Mouse (Mus musculus): Measurements from ENCODE around the gene Xylt2.
"Not testable (repeated sequence)": the region's sequence is repeated elsewhere in the genome, so short reads cannot be mapped to it uniquely, and the experiment has no call there.

The Xylt2 gene

DNA sequence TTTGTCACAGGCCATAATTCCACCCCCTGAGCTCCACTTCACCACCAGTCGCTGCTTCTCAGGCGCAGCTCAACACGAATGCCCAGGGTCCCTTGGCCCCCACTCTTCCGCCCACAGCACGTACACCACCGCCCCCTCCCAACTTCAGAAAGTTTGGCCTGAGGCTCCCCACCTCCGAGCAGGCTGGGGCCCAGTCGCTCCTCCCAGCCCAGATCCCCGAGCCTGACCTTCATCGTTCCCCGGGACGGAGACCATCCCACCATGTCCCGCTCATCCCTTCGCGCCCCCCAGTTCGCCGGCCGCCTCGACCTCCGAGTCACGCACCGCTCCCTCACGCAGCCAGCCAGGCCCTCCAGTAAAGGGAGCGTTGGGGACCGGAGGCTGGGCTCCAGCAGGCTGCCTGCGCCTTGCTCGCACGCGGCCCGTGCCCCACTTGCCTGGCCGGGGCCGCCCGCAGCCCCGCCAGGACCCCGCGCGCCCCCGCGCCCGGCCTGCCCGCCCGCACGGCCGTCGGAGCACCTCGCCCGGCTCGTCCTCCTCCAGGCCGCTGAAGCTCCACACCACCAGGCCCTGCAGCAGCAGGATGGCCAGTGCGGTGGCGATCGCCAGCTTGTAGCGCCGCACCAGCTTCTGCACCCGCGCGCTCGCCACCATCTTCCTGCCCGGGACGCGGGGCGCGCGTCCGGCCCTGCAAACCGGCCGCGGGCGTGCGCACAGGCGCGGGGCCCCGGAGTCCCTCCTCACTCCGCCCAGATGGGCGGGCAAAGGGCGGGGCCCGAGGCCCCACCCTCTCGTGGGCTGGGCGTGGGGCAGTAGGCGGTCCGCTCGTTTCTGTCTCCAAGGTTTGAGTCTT is at the start of gene Xylt2:
Gene Xylt2 (minus strand): TSS at position 762 of the 853 bp plus-strand sequence.
- in situ Hi-C loops (cut with MboI, MseI): no loop called here

DNA sequence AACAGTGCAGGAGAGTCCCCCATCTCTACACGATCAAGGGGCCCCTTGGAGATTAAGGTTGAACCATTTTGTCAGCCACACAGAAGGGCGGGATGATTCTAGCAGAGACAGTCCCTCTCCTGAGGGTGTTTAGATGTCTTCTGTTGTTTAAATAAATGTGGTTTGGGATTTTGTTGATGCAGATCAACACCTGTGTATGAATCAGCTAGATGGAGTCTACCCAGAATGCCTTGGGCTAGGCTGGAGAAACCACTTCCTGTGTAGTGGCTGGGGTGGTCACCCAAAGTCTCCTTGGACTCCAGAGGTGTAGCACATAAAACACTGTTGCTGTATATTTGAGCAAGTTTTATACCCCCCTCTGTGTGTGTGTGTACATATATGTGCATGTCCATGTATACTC is 41.9 kb upstream of the Xylt2 start:
- in situ Hi-C loops (cut with MboI, MseI): no loop called here

DNA sequence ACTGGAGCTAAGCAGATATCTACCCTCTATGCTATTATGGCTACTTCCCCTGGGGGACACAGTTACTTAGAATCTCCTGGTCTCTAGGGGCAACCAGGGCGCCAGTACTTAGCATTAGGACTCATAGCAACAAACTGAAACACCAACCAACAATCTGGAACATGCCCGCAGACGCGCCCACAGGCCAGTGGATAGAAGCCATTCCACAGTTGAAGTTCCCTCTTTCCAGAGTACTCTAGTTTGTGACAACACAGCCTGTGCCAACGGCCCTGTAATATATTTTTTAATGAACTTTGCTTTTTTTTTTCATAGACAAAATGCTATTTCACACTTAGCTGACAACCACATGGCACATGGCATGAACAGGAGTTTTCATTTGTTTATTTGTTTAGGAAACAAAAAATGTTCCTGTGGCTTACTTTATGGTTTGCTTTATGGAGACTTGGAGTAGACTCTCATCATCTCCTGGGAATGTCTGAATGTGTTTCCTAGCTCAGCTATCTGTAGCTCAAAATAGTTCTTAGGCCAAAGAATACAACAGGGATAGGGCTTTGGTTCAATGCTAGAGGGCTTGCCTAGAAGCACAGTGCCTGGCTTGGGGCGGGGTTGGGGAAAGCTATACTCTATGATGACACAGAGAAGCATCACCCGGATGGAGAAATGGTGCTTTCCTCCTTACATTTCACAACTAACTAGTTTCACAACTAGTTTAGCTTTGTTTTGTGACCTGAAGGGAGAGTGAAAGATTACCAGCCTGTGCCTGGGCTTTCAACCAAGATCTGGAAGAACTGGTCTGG is 41.0 kb upstream of the Xylt2 start:
- in situ Hi-C loops (cut with MboI, MseI): no loop called here

DNA sequence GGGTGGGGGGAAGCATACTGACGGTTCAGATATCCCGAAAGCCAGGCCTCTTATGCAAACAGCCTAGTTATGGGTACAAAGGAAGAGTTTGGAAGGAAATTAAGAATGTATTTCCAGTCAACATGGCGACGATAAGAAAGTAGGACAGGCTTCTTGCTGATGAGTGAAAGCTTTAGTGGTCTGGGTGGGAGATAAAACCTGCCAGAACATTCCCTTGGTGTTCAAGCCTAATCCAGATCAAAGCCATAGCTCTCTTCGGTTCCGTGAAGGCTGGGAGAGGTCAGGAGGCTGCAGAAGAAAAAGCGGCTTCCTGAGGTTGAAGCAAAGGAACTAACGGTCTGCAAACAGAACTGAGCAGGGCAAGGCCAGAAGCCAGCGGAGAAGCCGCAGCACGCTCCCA is 39.9 kb upstream of the Xylt2 start:
- in situ Hi-C loops (cut with MboI, MseI): no loop called here

DNA sequence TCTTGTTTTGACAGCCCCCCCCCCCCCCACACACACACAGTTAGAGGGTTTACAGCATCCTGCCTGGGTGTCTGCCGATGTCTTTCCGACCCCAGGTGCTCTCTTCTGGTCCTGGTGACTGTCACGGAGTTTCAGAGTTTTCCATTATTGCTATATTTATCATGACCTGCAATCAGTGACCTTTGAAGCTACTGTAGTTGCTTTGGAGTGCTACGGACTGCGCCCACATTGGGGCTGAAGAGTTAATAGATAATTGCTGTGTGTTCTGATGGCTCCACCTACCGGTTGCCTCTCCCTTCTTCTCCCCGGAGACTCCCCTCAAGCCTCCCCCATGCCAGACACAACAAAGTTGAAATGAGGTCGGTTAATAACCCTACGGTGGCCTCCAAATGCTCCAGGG is 39.4 kb upstream of the Xylt2 start:
- in situ Hi-C loops (cut with MboI, MseI): no loop called here

DNA sequence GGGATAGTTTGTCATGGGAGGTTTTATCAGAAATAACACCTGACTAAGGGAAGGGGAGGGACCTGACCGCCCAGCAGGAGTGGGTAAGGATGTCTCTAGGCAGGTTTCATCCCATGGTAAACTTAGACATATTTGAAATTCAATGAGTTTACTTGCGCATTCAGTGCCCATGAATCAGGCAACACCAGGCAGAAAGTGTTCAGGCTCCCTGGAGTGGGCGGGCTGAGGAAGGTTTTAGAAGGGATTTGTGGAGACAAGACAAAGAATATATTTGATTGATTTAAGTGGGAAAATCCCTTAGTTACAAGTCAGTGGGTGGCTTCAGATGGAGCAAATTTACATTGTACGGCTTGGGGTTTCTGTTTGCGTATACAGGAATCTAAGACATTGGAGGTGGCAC is 38.3 kb upstream of the Xylt2 start:
- in situ Hi-C loops (cut with MboI, MseI): no loop called here

DNA sequence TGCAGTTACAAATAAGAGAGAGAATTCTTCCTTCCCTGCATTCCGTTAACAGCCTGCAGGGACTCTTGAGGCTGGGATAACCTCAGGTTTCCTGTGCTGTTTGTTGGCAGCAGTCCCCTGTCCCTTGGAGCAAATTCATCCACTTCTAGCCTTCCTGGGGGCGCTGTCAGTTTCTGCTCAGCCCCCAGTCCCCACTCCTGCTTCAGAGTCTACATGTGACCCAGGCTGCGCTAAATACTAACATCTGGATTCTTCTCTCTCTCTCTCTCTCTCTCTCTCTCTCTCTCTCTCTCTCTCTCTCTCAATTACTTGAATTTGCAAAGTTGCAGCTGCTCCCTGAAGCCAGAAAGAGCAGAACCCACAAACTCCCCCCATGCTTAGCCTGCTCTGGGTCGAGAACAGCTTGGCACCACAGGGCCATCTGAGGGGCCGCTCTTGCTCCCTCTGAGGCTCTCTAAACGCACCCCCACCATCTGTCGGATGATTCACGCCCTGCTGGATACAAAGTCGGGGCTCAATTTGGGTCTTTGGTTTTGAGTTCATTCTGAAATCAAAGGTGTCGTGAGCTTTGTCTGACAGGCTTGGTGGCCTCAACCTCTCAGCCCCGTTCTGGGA is 36.0 kb upstream of the Xylt2 start:
- in situ Hi-C loops (cut with MboI, MseI): no loop called here

DNA sequence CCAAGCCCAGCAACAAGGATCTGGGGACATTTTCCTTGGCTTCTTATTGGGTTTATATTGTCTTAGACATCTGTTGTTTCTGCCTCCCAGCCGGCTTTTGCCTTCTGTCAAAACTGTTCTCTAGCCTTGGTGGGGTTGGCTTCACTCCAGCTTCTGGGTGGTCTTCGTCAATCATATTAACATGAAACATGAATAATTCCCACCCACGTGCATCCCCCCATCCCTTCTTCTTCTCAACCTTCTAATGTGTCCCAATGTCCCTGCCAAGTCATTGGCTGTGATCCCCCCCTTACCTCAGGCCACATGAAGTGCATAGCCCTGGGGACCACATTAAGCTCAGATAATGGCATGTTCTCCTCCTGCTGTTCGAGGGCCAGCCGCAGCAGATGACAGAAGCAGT is 27.2 kb upstream of the Xylt2 start, which contains the start of gene Gm11541:
Gene Gm11541 (minus strand): TSS at position 28 of the 400 bp plus-strand sequence.
- in situ Hi-C loops (cut with MboI, MseI): no loop called here

DNA sequence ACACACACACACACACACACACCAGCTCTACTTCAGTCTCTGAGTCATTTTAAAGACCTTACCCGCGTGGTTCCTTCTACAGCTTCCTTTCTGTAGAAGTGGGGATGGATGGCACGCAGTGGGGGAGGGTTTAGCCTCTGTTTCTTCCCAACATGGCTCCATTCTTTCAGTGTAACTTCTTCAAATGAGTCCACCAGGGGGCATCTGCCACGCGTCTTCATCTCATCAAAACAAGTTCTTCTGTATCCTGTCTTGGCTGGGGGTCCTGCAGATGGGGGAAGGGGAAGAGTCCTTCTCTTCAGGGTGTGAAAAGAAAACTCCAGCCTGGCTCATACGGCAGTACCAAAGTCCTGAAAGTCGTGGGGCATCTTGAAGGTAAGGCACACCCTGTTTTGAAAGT is 26.7 kb upstream of the Xylt2 start:
- in situ Hi-C loops (cut with MboI, MseI): no loop called here

DNA sequence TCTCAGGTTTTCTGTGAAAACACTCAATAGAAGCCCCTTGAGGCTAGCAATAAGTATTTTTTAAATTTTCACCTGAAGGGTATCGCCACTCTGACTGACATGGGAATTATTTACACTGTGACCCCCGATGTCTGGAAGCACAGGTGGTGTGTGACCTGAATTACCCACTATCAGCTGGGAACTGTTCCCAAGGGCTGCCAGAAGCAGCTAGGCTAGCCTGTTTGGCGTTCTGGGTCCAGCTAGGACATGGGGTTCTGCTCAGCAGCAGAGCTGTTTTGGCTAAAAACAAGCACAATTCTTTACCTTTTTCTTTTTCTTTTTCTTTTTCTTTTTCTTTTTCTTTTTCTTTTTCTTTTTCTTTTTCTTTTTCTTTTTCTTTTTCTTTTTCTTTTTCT is 24.9 kb upstream of the Xylt2 start:
- in situ Hi-C loops (cut with MboI, MseI): no loop called here

DNA sequence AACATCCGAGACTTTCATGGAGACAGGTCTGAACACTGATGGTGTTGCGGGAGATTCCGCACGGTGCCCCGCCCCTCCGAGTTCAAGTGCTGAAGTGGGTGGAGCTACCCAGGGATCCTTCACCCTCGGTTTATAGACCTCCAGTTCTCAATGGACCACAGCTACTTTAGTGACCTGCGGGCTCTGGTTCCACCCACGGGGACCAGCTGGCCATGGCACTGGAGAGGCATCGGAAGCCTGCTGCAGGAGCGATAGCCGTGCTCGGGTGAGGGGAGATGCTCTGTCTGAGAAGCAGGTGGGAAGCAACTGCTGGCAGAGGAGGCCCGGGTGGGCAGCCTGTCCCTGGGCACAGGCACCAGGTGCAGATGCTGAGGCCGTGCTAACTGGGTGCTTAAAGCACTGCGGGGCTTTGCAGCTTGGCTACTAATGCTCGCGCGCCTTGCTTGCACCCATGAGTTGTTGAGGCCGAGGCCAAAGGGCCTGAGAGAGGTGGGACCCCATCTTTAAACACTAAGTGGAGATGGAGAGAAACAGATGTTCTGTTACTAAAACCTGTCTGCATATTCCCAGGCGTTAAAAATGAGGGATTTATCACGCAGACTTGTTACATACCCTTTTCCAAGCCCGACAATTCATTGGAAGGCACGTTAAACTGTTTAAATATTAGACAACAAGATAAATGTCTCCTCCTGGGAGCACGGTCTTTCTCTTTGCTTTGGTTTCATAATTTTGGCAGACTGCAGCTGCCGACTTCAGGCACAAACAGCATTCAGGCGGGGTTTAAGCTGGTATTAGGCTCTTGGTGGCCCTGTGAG is 24.3 kb upstream of the Xylt2 start:
- in situ Hi-C loops (cut with MboI, MseI): no loop called here

DNA sequence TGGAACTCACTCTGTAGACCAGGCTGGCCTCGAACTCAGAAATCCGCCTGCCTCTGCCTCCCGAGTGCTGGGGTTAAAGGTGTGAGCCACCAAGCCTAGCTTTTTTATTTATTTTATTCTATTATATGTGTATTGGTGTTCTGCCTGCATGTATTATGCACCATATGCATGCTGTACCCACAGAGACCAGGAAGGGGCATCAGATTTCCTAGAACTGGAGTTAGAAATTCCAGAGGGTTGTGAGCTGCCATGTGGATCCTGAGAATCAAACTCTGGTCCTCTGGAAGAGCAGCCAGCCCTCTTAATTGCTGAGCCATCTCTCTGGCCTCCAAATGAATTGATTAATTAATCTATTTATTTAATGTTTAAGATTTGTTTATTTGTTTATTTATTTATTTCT is 22.1 kb upstream of the Xylt2 start:
- in situ Hi-C loops (cut with MboI, MseI): no loop called here

DNA sequence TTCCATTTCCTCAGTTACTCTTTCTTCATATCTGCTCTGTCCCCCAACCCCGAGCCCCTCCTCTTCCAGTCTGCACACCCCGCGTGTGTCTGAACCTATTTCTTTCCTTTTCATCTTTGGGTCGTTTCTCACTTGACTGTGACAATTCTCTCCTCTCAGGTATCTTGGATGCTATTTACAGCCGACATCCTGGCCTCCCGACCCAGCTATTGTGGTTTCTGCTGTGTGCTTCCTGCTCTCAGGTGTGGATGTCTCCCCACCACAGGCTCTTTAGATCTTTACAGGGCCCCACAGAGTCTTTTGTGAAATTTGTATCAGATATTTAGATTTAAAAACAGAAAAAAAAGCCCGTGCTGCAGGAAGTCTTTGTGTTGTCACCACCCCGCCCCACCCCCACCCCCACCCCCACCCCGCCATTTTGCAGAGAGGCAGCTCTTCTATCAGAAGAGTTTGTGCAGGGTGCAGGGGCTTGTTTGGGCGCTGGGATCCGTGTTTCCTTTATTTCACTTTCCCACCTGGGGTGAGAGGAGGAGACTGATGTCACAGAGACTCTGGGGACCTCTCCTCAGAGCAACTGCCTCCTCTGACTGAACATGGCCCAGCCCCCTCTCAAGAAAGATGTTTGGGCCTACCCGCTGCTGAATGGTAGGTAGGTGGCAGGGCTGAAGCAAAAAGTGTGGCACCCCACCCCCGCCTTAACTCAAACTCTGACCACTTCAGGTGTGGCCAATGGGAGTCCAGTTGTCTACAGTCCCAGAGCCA is 20.6 kb upstream of the Xylt2 start:
- in situ Hi-C loops (cut with MboI, MseI): no loop called here

DNA sequence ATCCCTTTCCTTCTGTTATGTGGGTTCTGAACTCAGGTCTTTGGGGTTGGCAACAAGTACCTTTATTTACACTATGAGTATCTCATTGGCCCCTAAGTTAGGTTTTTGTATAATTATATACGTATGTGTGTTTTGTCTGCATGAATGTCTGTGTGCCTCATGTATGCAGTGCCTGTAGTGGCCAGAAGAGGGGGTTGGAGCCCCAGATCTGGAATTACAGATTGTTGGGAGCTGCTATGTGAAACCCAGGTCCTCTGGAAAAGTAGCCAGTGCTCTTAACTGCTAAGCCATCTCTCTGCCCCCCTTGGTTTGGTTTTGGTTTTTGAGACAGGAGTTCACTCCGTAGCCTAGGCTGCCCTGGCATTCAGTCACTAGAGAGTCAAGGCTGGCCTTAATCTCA is 19.8 kb upstream of the Xylt2 start:
- in situ Hi-C loops (cut with MboI, MseI): no loop called here

DNA sequence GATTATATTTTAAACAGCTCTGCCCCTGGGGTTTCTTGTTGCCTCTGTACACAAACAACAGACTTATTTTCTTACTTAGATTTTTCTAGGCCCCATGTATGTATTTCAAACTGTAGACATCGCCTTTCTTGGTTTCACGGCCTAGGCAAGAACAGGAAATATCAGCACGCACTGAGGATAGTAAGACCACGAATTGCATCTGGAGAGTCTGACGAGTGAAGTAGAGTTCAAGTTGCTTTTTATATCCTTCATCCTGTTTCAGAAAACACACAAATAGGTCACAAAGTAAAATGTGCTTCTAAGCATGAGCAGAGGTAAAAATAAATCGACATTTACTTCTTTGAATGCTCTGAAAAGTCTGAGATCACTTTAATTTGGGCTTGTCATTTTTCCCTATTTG is 18.2 kb upstream of the Xylt2 start:
- in situ Hi-C loops (cut with MboI, MseI): no loop called here

DNA sequence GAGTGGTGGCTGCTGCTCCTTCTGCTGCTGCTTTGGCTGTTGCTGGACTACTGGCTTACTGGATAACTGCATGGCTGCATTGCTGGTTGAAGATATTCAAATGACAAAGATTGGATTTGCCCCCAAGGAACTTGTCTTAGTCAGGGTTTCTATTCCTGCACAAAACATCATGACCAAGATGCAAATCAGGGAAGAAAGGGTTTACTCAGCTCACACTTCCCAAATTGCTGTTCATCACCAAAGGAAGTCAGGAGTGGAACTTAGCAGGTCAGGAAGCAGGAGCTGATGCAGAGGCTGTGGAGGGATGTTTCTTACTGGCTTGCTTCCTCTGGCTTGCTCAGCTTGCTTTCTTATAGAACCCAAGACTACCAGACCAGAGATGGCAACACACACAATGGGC is 15.2 kb upstream of the Xylt2 start:
- in situ Hi-C loops (cut with MboI, MseI): not testable (repeated sequence)

DNA sequence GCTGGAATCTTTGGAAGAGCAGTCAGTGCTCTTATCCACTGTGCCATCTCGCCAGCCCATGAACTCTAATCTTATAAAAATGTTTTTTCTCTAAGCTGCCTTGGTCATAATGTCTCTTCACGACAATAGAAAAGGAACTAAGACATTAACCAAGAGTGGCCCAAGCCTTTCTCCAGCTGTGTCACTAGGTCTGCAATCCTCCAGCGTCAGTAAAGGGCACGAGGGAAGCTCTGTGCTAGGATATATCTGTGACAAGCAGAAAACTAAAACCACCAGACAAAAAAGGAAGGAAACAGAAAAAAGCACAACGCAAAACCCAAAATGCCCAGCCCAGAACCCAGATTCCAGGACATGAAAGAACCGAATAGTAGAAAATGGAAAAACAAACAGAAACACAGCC is 9.9 kb upstream of the Xylt2 start:
- in situ Hi-C loops (cut with MboI, MseI): no loop called here

DNA sequence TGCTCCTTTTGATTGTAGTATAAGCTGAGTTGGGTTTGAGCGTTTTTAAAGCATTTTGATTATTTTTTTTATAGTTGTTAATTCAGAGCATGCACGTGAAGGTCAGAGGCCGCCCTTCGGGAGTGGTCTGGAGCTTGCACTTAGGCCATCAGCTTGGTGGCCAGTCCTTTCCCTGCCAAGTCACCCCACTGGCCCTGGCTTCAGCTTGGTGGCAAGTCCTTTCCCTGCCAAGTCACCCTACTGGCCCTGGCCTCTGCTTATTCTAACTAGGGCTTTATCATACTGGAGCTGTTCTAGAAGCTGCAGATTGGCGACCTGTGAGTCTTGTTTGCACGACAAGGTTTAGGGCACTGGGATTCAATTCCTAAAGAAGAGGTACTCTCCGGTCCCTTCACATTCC is 5.1 kb upstream of the Xylt2 start:
- in situ Hi-C loops (cut with MboI, MseI): no loop called here

DNA sequence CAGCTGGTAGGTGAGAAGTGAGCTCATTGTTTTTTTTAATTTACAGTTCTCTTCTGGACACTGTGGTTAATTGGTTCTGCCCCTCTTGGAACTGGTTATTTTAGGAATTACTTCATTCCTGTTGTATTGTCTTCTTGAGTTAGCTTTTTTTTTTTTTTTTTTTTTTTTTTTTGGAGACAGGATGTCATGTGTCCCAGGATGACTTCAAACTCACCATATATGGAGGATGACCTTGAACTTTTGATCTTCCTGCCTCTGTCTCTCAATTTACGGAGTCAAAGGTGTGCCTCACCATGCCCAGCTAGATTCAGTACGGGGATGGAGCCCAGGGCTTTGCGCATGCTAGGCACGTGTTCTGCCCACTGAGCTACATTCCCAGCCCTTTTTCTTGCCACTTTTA is 4.3 kb upstream of the Xylt2 start:
- in situ Hi-C loops (cut with MboI, MseI): no loop called here

DNA sequence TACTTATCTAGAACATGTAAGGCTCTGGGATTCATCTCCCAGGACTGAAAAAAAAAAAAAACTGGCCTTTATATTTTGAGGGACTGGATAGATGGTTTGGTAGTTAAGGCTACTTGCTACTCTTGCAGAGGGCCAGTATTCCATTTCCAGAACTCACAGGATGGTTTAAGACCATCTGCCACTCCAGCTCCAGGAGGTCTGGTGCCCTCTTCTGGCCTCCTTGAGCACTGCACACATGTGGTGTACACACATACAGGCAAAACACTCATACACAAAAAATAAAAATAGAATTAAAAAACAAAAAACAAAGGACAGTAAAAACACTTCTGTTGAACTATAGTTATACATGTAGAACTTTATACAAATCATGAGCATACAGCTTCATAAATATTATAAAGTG is 3.3 kb upstream of the Xylt2 start:
- in situ Hi-C loops (cut with MboI, MseI): no loop called here

DNA sequence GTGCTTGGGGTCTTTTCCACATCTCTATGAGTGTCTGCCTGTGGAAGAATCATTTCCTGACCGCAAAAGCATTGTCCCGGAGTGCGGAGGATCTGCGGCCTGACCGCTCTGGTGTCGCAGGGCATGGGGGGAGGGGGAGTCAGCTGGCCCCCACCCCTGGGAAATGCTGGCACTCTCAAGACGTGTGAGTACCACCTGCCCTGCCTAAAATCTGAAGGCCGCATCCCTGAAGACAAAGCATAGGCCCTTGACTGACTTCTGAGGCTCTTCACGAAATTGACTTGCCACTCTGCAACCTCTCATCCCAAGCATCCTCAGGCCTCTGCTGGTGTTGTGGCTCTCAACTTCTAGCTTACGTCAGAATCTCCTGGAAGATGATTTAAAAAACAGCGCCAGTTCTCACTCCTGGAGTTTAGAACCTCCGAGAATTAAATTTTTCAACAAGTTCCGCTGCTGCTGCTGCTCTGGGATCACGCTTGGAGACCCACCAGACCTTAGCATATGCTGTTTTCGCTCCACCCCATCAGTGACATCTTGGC is 361 bp upstream of the Xylt2 start:
- in situ Hi-C loops (cut with MboI, MseI): no loop called here
